Mouse (Mus musculus) embryonic stem cell, embryonic (primary cell): ENCODE data around the gene Notum.

Source experiments
- CTCF ChIA-PET, 4 experiments: fragments of 300-600 bp in 2 of 4; fragments of 350-600 bp in 2 of 4; sonication (Branson Sonifier 250); formaldehyde crosslinking; loops; one replicate each; lab custom pipeline; 2022; ENCODE audit warnings: inconsistent platforms in 2 of 4; lab: Charles Lee
- POLR2A ChIA-PET, 4 experiments: fragments of 300-600 bp in 2 of 4; fragments of 350-600 bp in 2 of 4; sonication (Branson Sonifier 250); formaldehyde crosslinking; loops; one replicate each; lab custom pipeline; 2022; ENCODE audit warnings: antibody characterized with exemption in 4 of 4, inconsistent platforms in 1 of 4; lab: Charles Lee

The Notum gene

DNA sequence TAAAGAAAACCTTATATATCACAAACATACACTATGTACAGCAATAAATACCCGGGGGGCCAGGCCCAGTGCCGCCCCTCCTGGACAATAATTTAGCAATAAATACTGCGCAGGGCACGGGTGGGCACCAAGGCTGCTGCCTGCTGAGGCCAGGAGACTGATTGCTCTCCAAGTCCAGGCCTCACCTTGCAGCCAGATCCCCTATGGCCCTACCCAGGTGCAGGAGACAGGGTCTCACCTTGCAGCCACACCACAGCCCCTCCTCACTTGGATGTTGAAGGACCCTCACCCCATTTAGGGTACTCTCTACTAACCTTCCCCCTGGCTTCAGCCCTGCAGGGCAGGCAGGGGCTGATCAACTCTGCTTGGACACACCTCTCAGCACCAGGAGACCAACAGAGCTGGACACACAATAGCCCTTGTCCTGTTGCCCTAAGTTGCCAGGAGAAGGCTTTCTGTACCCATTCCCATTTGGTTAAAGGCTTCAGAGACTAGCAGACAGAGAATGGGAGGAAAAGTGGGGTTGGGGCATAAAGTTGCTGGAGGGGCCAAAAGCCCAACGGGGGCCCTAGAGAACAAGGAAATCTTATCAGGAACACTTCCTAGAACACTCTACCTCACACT is 35.7 kb downstream of the Notum start, which contains the start of gene Sirt7:
Gene Sirt7 (minus strand): TSS at position 89 of the 624 bp plus-strand sequence.
- ChIA-PET CTCF (interaction anchor here in 3 of 4 experiments (0.7 to 2.4 kb wide), 14 partner anchors 8 to 174 kb away, joined by 3 to 12 read pairs (median 4); partner anchors contain the start of genes Mafg (in 2 of the 3) and Pycr1 (in 1 of the 3)), POLR2A (interaction anchor here (0.6 to 28.4 kb wide), 41 partner anchors 4 to 324 kb away, joined by 3 to 947 read pairs (median 5); partner anchors contain the start of genes Mafg (in 4 of the 4), P4hb (in 3 of the 4), Pycr1 (in 3 of the 4) and Arl16 (in 2 of the 4))

DNA sequence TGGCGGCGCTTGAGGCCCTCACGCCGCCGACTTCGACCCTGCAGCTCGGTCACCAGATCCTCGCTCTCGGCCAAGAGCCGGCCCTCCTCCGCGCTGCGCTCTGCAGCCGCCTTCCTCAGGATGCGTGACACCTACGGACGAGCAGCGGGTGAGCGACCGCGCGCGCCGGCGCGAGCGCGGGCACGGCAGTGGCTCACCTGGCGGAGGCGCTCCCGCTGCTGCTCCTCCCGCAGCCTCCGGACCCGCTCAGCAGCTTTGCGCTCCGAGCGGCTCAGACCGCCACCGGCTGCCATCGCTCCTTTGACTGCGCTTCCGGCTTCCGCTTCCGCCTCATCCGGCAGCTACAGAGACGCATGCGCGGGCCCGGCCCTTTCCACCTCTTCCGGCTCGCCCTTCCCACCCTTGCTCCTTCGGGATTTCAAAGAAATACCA is 36.3 kb downstream of the Notum start:
- POLR2A ChIA-PET, result interaction anchor here (0.6 to 28.4 kb wide), 49 partner anchors 3 to 324 kb away, joined by 3 to 947 read pairs (median 5); partner anchors contain the start of genes Mafg (in 4 of the 4), P4hb (in 3 of the 4), Pycr1 (in 3 of the 4) and Arl16 (in 2 of the 4)
- CTCF ChIA-PET, result interaction anchor here (0.6 to 2.4 kb wide), 24 partner anchors 9 to 277 kb away, joined by 3 to 12 read pairs (median 4); partner anchors contain the start of genes Mafg (in 2 of the 4), Lrrc45 (in 1 of the 4), Notum (in 1 of the 4) and Npb (in 1 of the 4)

DNA sequence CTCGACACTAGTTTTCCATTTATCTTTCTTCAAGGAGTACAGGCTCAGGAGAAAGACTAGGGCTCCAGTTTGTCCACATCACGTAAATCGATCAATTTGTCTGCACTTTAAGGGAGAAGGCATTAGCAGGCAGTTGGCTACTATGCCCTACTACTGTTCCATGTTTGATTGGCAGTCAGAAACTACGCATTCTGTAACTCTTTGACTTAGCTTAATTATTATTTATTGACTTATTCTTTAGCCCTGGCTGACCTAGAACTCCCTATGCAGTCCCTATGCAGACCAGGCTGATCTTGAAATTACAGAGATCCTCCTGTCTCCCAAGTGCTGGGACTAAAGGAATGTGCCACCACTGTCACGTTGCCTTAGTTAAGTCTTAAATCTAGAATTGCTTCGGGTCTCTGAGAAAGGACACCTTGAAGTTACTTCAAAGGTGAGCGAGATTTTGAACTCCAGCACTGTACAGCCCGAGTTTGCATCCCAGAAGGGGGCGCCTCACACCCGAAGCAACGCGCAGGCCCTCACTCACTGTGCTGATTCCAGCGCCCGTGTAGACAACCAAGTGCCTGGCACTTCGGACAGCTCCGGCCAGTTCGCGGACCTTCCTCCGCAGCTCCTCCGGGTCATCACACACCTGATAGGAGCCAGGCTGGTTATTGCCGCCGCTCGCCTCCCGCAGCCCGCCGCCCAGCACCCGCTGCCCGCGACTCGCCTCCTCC is 36.9 kb downstream of the Notum start:
- ChIA-PET CTCF (interaction anchor here (0.6 to 2.4 kb wide), 29 partner anchors 9 to 278 kb away, joined by 3 to 12 read pairs (median 4); partner anchors contain the start of genes Mafg (in 2 of the 4), Lrrc45 (in 1 of the 4), Notum (in 1 of the 4) and Npb (in 1 of the 4)), POLR2A (interaction anchor here (0.5 to 28.4 kb wide), 54 partner anchors 3 to 1049 kb away, joined by 3 to 947 read pairs (median 4); partner anchors contain the start of genes Mafg (in 4 of the 4), P4hb (in 3 of the 4), Pycr1 (in 3 of the 4) and Aspscr1 (in 2 of the 4))

DNA sequence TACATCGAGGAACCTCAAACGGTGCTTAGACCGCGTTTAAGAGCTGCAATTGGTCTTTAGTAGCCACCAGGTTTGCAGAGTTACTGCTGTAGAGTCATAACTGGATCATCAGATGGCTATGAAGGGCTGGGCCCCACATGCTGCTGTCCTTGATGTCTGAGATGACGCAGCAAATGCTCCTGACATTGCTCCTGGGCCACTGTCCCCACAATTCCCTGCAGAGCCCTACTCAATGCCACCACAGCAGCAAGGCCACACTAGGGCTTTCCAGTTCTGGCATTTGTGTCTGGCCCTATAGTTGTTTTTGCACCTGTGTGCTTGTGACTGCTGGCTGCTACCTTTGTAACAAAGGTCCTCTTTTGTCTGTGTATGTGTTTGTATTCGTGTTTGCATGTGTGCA is 38.2 kb downstream of the Notum start:
- ChIA-PET CTCF (interaction anchor here in 2 of 4 experiments (0.6 to 2.4 kb wide), 4 partner anchors 9 to 177 kb away, joined by 3 to 14 read pairs (median 11); partner anchors contain the start of gene Npb (in 1 of the 2)), POLR2A (interaction anchor here (0.6 to 28.4 kb wide), 16 partner anchors 1 to 230 kb away, joined by 3 to 947 read pairs (median 9); partner anchors contain the start of genes Mafg (in 3 of the 4), Npb (in 2 of the 4), Pycr1 (in 2 of the 4) and Cenpx (in 1 of the 4))

DNA sequence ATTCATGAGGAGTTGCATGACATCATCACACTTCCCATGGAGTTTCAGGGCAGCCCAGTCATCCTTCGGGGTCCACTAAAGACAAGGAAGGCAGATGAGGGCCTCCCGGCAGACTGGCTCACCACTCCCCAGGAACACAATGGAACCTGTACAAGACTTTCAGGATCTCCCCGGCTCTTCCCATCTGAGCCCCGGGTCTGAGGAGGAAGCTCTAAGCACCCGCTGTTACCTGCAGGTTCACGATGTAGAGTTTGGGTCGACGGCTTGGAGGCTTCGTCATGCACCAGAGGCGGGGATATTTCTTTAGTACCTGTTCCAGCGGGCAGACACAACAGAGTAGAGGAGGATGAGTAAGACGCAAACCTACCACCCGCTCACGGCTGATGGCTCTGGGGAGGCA is 40.8 kb downstream of the Notum start:
- POLR2A ChIA-PET, result interaction anchor here in 3 of 4 experiments (0.6 to 28.4 kb wide), 15 partner anchors 10 to 136 kb away, joined by 3 to 947 read pairs (median 7); partner anchors contain the start of genes Mafg (in 2 of the 3), Pycr1 (in 2 of the 3), Cenpx (in 1 of the 3) and Lrrc45 (in 1 of the 3)
- CTCF ChIA-PET, result interaction anchor here in 1 of 4 experiments (1.3 kb wide), 1 partner anchor 13 kb away, joined by 5 read pairs; the partner anchor contains the start of gene Mafg

DNA sequence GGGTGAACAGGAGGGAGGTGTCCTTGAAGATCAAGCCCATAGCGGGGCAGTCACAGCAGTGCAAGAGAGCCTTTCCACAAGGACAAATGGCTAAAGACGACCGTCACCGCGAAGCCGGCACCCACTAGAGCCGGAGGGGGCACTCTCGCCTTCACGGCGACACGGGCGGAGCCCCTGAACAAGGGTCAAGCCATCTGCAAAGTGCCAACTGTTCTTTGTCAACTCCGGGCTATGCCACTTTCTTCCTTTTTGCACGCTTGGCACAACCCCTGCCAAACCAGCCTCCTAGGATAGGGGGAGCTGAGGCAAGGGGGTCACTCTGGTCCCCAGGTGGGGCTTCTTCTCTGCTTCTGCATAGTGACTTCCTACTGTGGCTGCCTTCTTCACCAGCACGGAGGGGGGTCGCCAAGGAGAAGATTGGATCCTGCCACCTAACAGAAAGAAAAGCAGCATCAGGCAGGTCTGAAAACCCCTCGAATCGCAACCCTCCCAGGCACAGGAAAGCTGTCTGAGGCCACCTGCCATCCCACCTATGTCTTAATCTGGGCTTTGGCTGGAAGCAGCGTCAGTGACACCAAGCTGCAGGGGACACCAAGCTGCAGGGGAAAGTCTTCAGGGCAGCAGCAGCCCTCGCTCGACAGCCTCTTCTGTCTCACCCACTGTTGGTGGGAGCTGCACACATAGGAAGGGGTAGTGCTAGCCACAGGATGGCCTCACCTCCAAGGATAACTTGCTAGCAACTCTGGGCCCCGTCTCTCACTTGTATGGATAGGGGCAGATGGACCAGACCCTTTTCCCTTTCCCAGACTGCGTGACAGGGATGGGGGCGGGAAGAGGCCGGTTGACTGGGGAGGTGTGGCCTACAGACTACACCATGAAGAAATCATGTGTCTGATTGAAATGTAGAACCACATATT is 42.1 kb downstream of the Notum start:
- POLR2A ChIA-PET, result interaction anchor here in 3 of 4 experiments (0.7 to 28.4 kb wide), 27 partner anchors 9 to 267 kb away, joined by 3 to 947 read pairs (median 5); partner anchors contain the start of genes Npb (in 3 of the 3), Cenpx (in 2 of the 3), Lrrc45 (in 2 of the 3) and Mafg (in 2 of the 3)
- CTCF ChIA-PET, result interaction anchor here in 1 of 4 experiments (1.2 to 1.8 kb wide), 3 partner anchors 36 to 102 kb away, joined by 4 to 6 read pairs (median 4); no protein-coding TSS in a partner anchor

DNA sequence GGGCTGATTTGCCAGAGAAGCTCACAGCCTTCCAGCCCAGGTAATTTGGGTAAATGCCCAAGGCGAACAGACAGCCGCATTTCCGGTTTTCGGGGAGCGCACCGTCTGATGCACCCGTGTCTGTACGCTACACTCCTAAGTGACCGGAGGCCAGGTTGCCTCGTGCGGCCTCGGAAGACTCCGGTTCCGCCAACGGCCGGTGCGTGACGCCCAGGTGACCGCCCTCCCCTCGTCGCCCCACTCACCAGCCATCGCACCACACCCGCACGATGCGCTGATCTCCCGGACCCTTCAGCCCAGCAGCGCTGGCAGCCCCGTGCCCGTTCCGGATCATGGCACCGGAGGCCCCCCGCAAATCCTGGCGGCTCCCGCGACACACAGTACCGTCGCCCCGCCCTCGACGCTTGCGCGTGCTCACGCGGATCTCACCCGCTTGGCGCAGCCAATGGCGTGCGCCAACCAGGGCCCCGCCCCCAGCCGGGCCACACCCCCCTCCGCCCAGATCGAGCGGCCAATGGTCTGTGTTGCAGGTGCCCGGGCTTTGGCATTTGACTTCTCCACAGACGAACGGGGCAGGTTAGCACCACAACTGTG is 43.4 kb downstream of the Notum start, which contains the start of gene Pcyt2:
Gene Pcyt2 (minus strand): TSS at position 418 of the 594 bp plus-strand sequence.
- CTCF ChIA-PET, result interaction anchor here in 1 of 4 experiments (0.9 to 1.8 kb wide), 6 partner anchors 35 to 626 kb away, joined by 3 to 6 read pairs (median 4); no protein-coding TSS in a partner anchor
- POLR2A ChIA-PET, result interaction anchor here in 3 of 4 experiments (0.6 to 28.4 kb wide), 28 partner anchors 9 to 266 kb away, joined by 3 to 947 read pairs (median 4); partner anchors contain the start of genes Npb (in 3 of the 3), Alyref (in 2 of the 3), Mafg (in 2 of the 3) and P4hb (in 2 of the 3)

DNA sequence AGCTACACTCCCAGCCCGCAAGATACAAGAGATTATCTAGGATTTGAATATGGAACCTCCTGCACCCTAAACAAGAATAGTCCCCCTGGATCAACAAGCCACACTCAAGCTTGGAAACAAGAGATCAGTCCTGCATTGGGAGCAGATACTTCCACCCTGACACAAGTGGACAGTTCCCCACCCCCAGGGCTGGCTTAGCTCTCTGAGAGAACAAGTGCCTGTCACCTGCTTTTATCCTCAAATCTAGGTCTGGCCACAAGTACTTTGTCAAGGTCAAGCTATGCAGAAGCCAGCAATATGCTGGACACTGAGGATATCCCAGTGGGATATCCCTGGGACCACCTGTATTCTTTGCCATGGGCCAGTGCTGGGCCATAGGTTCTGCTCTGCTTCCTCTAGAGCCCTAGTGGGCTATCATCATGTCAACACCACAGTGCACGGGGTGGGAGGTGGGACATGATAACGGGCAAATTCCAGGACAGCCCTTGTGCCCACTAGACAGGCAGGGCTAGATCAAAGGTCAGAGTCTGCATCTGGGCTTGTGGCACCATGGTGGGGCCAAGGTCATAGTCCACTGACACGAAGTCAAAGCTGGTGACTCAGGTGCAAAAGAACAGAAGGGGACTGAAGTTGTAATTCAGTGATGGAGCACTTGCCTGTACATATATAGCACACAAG is 44.2 kb downstream of the Notum start:
- ChIA-PET CTCF (interaction anchor here in 2 of 4 experiments (0.6 to 1.8 kb wide), 6 partner anchors 16 to 625 kb away, joined by 3 to 4 read pairs (median 3); no protein-coding TSS in a partner anchor), POLR2A (interaction anchor here in 3 of 4 experiments (0.5 to 28.4 kb wide), 34 partner anchors 8 to 184 kb away, joined by 3 to 947 read pairs (median 4); partner anchors contain the start of genes Alyref (in 2 of the 3), Mafg (in 2 of the 3), Npb (in 2 of the 3) and P4hb (in 2 of the 3))

DNA sequence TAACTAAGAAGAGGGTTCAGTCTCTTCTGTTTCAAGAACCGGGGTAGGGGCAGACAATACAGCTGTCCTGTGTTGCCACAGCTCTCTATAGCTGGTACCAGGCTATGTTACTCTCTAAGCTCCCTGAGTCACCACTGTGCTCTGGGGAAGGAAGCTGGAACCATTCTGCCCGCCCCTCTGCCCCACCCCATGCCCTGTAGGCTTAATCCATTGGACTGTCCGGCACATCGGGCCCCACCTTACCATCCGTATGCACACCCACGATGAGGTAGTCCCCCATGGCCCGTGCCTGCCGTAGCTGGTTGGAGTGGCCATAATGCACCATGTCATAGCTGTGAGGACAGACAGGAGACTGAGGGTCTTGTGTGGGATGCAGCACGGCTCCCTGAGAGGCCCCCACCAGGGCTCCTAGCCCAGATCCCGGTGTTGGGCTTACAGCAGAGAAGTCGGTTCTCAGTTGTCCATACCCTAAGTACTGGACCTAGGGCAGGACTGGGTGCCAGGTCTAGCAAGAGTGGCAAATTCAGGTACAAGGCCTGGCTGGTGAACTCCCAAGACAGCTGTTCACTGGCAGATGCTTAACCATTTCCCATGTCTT is 45.3 kb downstream of the Notum start:
- ChIA-PET POLR2A (interaction anchor here in 3 of 4 experiments (0.7 to 28.4 kb wide), 25 partner anchors 7 to 185 kb away, joined by 3 to 947 read pairs (median 4); partner anchors contain the start of genes Mafg (in 2 of the 3), P4hb (in 2 of the 3), Pycr1 (in 2 of the 3) and Sirt7 (in 2 of the 3)), CTCF (interaction anchor here in 2 of 4 experiments (0.6 to 1.1 kb wide), 5 partner anchors 15 to 438 kb away, joined by 3 to 5 read pairs (median 3); no protein-coding TSS in a partner anchor)

DNA sequence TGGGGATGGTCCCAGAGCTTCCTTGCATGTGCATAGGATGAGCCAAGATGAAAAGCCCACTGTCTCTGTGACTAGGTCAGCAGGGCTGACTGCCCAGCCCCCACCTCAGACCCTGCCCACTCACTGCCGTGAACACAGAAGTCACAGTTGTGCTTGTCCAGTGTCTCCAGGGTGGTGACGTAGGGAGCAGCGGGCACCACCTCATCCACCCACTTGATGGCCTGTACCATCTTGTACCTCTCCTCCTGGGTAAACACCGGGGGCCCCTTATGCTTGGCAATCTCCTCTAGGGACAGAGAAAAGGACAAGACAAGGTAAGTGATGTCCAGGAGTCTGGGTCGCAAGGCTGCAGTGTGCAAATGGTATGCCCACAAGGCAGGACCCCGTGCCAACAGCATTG is 45.8 kb downstream of the Notum start:
- ChIA-PET CTCF (interaction anchor here in 1 of 4 experiments (0.6 kb wide), 2 partner anchors 38 to 438 kb away, joined by 3 read pairs; no protein-coding TSS in a partner anchor), POLR2A (interaction anchor here in 3 of 4 experiments (0.7 to 28.4 kb wide), 8 partner anchors 9 to 375 kb away, joined by 3 to 947 read pairs (median 5); partner anchors contain the start of genes Mafg (in 2 of the 3), Myadml2 (in 1 of the 3), Pycr1 (in 1 of the 3) and Sirt7 (in 1 of the 3))

DNA sequence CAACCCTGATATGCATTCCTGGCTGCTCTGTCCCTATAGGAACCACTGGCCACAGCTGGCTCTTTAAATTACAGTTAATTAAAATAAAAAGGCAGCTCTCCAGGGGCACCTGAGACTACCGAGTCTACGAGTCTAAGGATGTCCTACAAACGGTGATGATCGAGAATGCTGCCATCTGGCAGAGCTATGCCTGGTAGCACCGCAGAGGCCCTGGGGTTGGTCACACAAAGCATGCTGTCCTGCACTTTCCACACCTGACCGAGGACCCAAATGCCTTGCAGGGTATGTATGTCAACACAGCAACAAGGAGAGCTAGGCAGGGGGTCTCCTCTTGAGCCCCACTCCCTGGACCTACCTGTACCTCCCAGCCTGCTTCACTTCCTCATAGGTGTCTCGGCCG is 47.0 kb downstream of the Notum start:
- CTCF ChIA-PET, result interaction anchor here in 2 of 4 experiments (0.7 to 3.3 kb wide), 7 partner anchors 10 to 125 kb away, joined by 3 to 19 read pairs (median 9); partner anchors contain the start of gene Sirt7 (in 1 of the 2)
- POLR2A ChIA-PET, result interaction anchor here in 2 of 4 experiments (0.6 to 28.4 kb wide), 11 partner anchors 10 to 52 kb away, joined by 3 to 947 read pairs (median 4); partner anchors contain the start of genes Mafg (in 1 of the 2), Myadml2 (in 1 of the 2), P4hb (in 1 of the 2) and Pycr1 (in 1 of the 2)

DNA sequence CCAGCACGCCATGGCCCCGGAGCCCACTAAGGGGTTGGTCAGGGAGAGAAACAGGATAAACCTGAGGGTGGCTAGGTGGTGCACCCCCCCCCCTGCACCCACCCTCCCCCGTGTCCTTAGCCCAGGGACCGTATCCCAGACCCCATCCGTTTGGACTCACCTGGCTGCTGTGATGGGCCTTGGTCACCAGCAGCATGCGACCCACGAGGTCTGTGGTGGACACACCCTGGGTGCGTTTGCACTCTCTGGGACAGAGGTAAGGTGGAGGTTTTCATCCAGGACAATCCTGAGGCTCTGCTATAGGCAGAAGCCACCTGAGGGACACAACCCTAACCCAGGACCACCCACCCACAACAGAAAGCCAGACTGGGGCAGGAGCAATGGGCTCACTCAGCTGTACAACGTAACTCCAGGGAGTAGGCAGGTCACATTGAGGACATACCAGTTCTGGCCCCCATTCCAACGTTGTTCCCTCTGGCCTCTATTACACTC is 47.4 kb downstream of the Notum start:
- ChIA-PET CTCF (interaction anchor here in 2 of 4 experiments (0.8 to 3.3 kb wide), 8 partner anchors 8 to 124 kb away, joined by 3 to 19 read pairs (median 6); partner anchors contain the start of gene Sirt7 (in 1 of the 2)), POLR2A (interaction anchor here in 3 of 4 experiments (1.1 to 28.4 kb wide), 14 partner anchors 11 to 122 kb away, joined by 3 to 947 read pairs (median 4); partner anchors contain the start of genes Mafg (in 1 of the 3), Myadml2 (in 1 of the 3), P4hb (in 1 of the 3) and Pycr1 (in 1 of the 3))

DNA sequence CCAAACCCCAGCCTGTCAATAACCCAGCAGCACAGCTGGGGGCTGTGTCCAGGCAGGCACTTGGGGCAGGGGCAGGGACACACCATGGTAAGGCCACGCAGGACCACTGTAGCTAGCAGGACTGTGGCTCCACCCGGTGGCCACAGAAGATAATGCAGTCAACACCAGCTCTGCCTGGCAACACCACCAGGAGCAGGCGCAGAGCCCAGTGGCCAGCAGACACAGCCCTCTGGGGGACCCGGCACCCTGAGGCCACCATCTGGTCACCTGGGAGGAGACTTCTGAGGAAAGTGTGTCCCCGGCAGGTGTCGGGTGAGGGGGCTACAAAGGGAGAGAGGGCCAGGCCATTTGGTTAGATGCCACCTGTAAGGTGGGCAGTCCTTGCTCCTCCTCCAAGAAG is 48.2 kb downstream of the Notum start:
- ChIA-PET POLR2A (interaction anchor here (0.5 to 28.4 kb wide), 31 partner anchors 9 to 241 kb away, joined by 3 to 947 read pairs (median 4); partner anchors contain the start of genes Pycr1 (in 2 of the 4), Sirt7 (in 2 of the 4), Alyref (in 1 of the 4) and Anapc11 (in 1 of the 4)), CTCF (interaction anchor here (0.5 to 3.3 kb wide), 38 partner anchors 9 to 237 kb away, joined by 3 to 19 read pairs (median 4); partner anchors contain the start of genes Sirt7 (in 2 of the 4), Cenpx (in 1 of the 4), Lrrc45 (in 1 of the 4) and Mafg (in 1 of the 4))
